Mouse (Mus musculus) cerebral cortex, adult 2 months (tissue): ENCODE results near the gene Phka1.

ENCODE experiments used
- WGBS: fragments of 180-500 bp; shearing (Covaris S2); methylation state at CpG from one replicate; pipeline ENCODE4 v1.1.7; 2018; 5-methylcytosine and 5-hydroxymethylcytosine counted together

Gene Phka1

DNA sequence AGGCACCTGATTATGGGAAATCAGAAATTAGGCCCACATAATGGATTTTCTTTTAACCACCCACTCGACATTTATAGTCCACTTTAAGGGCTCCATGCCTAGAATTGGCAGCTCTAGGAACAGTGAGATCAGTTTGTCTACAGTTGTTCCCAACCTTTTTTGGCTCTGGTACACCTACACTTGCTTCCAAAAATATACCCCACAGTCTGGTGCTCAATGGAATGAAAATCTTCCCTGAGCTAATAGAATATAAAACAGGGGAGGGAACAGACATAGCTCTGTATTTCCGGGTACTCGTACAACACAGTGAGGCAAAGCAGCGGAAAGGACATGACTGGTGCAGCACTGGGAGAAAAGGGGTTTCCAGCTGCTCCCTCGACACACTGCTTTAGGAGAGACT is 168.5 kb downstream of the Phka1 start:
- 28% methylated on average over 5 of the region's 5 CpGs for WGBS
